Mouse (Mus musculus): ENCODE measurements around the gene Med12l.

The Med12l gene

GRCm38 (mm10) chr3:59341647-59342427, 336.2 kb downstream of the Med12l start:
- no peak for DNase-seq

- no peak for DNase-seq
Measured at GRCm38 (mm10) chr3:59343026-59343425, 337.4 kb downstream of the Med12l start.

GRCm38 (mm10) chr3:59344065-59344905, 338.7 kb downstream of the Med12l start, which contains the start of gene Igsf10:
Gene Igsf10, minus strand, starts transcription at chr3:59344394.
- DNase-seq, result peak; percentile 34

GRCm38 (mm10) chr3:59351768-59352167, 346.1 kb downstream of the Med12l start:
- DNase-seq, result no peak

- no peak for DNase-seq
Measured at GRCm38 (mm10) chr3:59354156-59354555, 348.5 kb downstream of the Med12l start.

- no peak for DNase-seq
Measured at GRCm38 (mm10) chr3:59360102-59360501, 354.5 kb downstream of the Med12l start.

DNA sequence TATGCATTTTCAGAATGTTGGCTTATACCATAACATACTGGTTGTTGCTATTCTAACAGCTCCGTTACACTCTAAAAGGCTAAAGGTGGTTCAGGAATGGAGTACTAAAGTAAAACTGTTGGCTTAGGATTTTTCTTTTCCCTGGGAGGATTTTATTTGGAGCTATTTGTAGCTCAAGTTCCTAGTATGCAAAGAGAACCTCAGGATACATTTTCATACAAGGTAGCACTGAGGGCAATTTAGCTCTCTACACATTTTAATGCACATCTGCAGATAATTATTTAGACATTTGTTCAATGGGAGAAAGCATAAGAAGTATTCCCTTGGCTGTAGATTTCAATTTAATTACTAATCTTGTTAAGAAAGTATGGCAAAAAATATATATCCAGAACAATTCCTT, 356.3 kb downstream of the Med12l start:
- DNase-seq, result no peak

Measured in right cerebral cortex, postnatal 25 days (tissue).